Mouse (Mus musculus): ENCODE results near the gene Ubqln4. TPM values are rescaled to one million over a fixed set of nuclear protein-coding genes. Genes with fewer than 3 reads are reported as not detected.

Gene Ubqln4
- total and polyA plus RNA-seq, 3 experiments: 22.8 to 62.2 (median 39.6) TPM

- H3K27ac ChIP-seq (ENCODE audit: insufficient read depth, low read depth): no peak overlapping the region
- no peaks in the 10 kb centered on the region for H3K27me3 ChIP-seq (replicated peaks)
- H3K4me2 ChIP-seq (ENCODE audit: insufficient read depth, low read depth, poor library complexity, severe bottlenecking): peak overlapping the region; percentile 88
- TF ChIP-seq ZMIZ1 (IDR thresholded peaks at IDR 0.05; ENCODE audit: low read depth, low read length) (no peak), GABPA (IDR thresholded peaks at IDR 0.05; ENCODE audit: insufficient replicate concordance, low read depth, low read length) (no peak), JUN (IDR thresholded peaks at IDR 0.05; ENCODE audit: insufficient read depth, low read depth, low read length) (no peak), CHD1 (IDR thresholded peaks at IDR 0.05; ENCODE audit: low read depth, low read length) (no peak), UBTF (IDR thresholded peaks at IDR 0.05; ENCODE audit: low read depth, low read length) (no peak), SIN3A (IDR thresholded peaks at IDR 0.05; ENCODE audit: low read length) (no peak), USF1 (IDR thresholded peaks at IDR 0.05; ENCODE audit: low read depth, low read length) (no peak), E2F4 (IDR thresholded peaks at IDR 0.05; ENCODE audit: insufficient replicate concordance, low read depth, low read length) (no peak), PAX5 (IDR thresholded peaks at IDR 0.05; ENCODE audit: low read length) (no peak), ZKSCAN1 (IDR thresholded peaks at IDR 0.05; ENCODE audit: borderline replicate concordance, low read depth, low read length) (no peak), ZNF384 (IDR thresholded peaks at IDR 0.05; ENCODE audit: low read depth, low read length) (no peak), ETS1 (conservative IDR thresholded peaks at IDR 0.05; ENCODE audit: low read depth, low read length) (no peak), CTCF (conservative IDR thresholded peaks at IDR 0.05 in 1 of 2, IDR thresholded peaks at IDR 0.05 in 1 of 2; ENCODE audit: low read depth in 2 of 2, low read length in 2 of 2) (no peak)
- no peak for DNase-seq (ENCODE audit: extremely low read depth)
- in situ Hi-C loops (cut with MboI; ENCODE audit: low pct_ligation_motif_present, low pct_unique_long_range_greater_than_20kb, low sequenced_read_pairs): no loop called here
- peak overlapping the region; percentile 89 to 99 (median 99) for H3K4me3 ChIP-seq (replicated peaks in 1 of 3; ENCODE audit: low read depth in 2 of 3, low read length in 2 of 3, poor library complexity in 1 of 3)
- dilution Hi-C loops (cut with MboI; ENCODE audit: extremely low pct_ligation_motif_present, extremely low pct_unique_long_range_greater_than_20kb, low sequenced_read_pairs): no loop called here
- H3K36me3 ChIP-seq (replicated peaks in 1 of 2; ENCODE audit: control insufficient read depth in 1 of 2, insufficient read depth in 1 of 2, low read length in 1 of 2): peaks cover 19 to 27% of the 10 kb centered on the region in 2 experiments
- peaks cover 25% of the 10 kb centered on the region for H3K79me2 ChIP-seq (replicated peaks; ENCODE audit: control insufficient read depth, extremely low read depth, insufficient read depth, poor library complexity, severe bottlenecking)
- peaks cover 6 to 24% of the 10 kb centered on the region in 2 experiments; a peak in 3 of 4 replicates for H3K4me1 ChIP-seq (ENCODE audit: control insufficient read depth in 1 of 2, insufficient read depth in 2 of 2)
- H3K9ac ChIP-seq (ENCODE audit: insufficient read depth, low read depth): peak overlapping the region; percentile 97
- H3K9me3 ChIP-seq (replicated peaks; ENCODE audit: low read length): no peaks in the 10 kb centered on the region
Measured at GRCm38 (mm10) chr3:88578498-88579424, 25.2 kb downstream of the Ubqln4 start.

GRCm38 (mm10) chr3:88579454-88580117, 26.0 kb downstream of the Ubqln4 start:
- Histone ChIP-seq H3K9me3 (replicated peaks; ENCODE audit: low read length) (no peaks in the 10 kb centered on the region), H3K4me1 (ENCODE audit: control insufficient read depth in 1 of 2, insufficient read depth in 2 of 2) (peaks cover 6 to 24% of the 10 kb centered on the region in 2 experiments; a peak in 3 of 4 replicates), H3K4me3 (replicated peaks in 1 of 3; ENCODE audit: low read depth in 2 of 3, low read length in 2 of 3, poor library complexity in 1 of 3) (peak overlapping the region; percentile 89 to 99 (median 99)), H3K36me3 (replicated peaks in 1 of 2; ENCODE audit: control insufficient read depth in 1 of 2, insufficient read depth in 1 of 2, low read length in 1 of 2) (peaks cover 20 to 29% of the 10 kb centered on the region in 2 experiments), H3K9ac (ENCODE audit: insufficient read depth, low read depth) (peak overlapping the region; percentile 97), H3K4me2 (ENCODE audit: insufficient read depth, low read depth, poor library complexity, severe bottlenecking) (peak overlapping the region; percentile 96), H3K27ac (ENCODE audit: insufficient read depth, low read depth) (peak overlapping the region; percentile 60; the same call in 1 of the 2 replicates), H3K27me3 (replicated peaks) (no peaks in the 10 kb centered on the region), H3K79me2 (replicated peaks; ENCODE audit: control insufficient read depth, extremely low read depth, insufficient read depth, poor library complexity, severe bottlenecking) (peaks cover 25% of the 10 kb centered on the region)
- peak; percentile 85 for DNase-seq (ENCODE audit: extremely low read depth)
- dilution Hi-C loops (cut with MboI; ENCODE audit: extremely low pct_ligation_motif_present, extremely low pct_unique_long_range_greater_than_20kb, low sequenced_read_pairs): no loop called here
- in situ Hi-C loops (cut with MboI; ENCODE audit: low pct_ligation_motif_present, low pct_unique_long_range_greater_than_20kb, low sequenced_read_pairs): no loop called here
- TF ChIP-seq MEF2A (IDR thresholded peaks at IDR 0.05; ENCODE audit: borderline replicate concordance, low read depth, low read length) (no peak; the same call in 1 of the 2 replicates), HCFC1 (IDR thresholded peaks at IDR 0.05; ENCODE audit: low read depth, low read length) (peak; percentile 99), POLR2AphosphoS2 (IDR thresholded peaks at IDR 0.05; ENCODE audit: low read depth, low read length) (peak; percentile 86), MAX (IDR thresholded peaks at IDR 0.05; ENCODE audit: low read length) (no peak), SMC3 (IDR thresholded peaks at IDR 0.05; ENCODE audit: low read depth, low read length) (no peak), ZMIZ1 (IDR thresholded peaks at IDR 0.05; ENCODE audit: low read depth, low read length) (peak; percentile 62; the same call in 1 of the 2 replicates), MAFK (IDR thresholded peaks at IDR 0.05; ENCODE audit: insufficient replicate concordance, low read length) (no peak), ZNF384 (IDR thresholded peaks at IDR 0.05; ENCODE audit: low read depth, low read length) (no peak), CTCF (conservative IDR thresholded peaks at IDR 0.05 in 1 of 2, IDR thresholded peaks at IDR 0.05 in 1 of 2; ENCODE audit: low read depth in 2 of 2, low read length in 2 of 2) (no peak), EP300 (IDR thresholded peaks at IDR 0.05; ENCODE audit: low read length) (no peak), CHD1 (IDR thresholded peaks at IDR 0.05; ENCODE audit: low read depth, low read length) (no peak), UBTF (IDR thresholded peaks at IDR 0.05; ENCODE audit: low read depth, low read length) (peak; percentile 54; the same call in 1 of the 2 replicates), JUND (conservative IDR thresholded peaks at IDR 0.05; ENCODE audit: low read depth, low read length) (no peak), CHD2 (IDR thresholded peaks at IDR 0.05; ENCODE audit: low read length) (no peak), TCF12 (IDR thresholded peaks at IDR 0.05; ENCODE audit: low read depth, low read length) (peak; percentile 87), IRF4 (IDR thresholded peaks at IDR 0.05; ENCODE audit: low read depth, low read length) (peak; percentile 54; the same call in 1 of the 2 replicates), MXI1 (IDR thresholded peaks at IDR 0.05; ENCODE audit: low read depth, low read length) (peak; percentile 79; the same call in 1 of the 2 replicates), KAT2A (IDR thresholded peaks at IDR 0.05; ENCODE audit: insufficient replicate concordance, low read length) (peak; percentile 96), MAZ (IDR thresholded peaks at IDR 0.05; ENCODE audit: low read depth, low read length) (no peak), ZC3H11A (IDR thresholded peaks at IDR 0.05; ENCODE audit: low read depth, low read length) (no peak)

Measured in CH12.LX (cell line).